Mouse (Mus musculus) cerebellum, adult 9-10 months (tissue): ENCODE measurements around the gene Vps26c.
"Not testable (repeated sequence)": the region's sequence is repeated elsewhere in the genome, so short reads cannot be mapped to it uniquely, and the experiment has no call there.

Experiments
- DNase-seq: peaks from one replicate; pipeline ENCODE4 v3.0.0; 2022

The Vps26c gene

DNA sequence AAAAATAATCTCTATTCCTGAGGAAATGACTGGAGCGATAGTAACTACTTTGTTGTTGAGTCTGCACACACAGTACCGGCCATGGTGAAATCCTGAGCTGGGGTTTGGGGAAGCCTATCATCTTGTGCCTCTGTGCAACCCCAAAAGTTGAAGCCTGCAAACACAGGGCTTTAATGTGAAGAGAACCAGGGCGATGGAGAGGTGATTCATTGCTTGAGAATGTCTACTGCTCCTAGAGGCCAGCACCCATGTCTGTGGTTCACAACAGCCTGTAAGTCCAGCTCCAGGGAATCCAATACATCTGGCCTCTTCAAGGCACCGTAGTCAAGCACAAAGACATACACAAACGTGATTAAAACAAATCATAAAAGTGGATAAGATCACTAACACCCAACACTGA lies 39.3 kb downstream of the Vps26c start:
- no peak for DNase-seq

DNA sequence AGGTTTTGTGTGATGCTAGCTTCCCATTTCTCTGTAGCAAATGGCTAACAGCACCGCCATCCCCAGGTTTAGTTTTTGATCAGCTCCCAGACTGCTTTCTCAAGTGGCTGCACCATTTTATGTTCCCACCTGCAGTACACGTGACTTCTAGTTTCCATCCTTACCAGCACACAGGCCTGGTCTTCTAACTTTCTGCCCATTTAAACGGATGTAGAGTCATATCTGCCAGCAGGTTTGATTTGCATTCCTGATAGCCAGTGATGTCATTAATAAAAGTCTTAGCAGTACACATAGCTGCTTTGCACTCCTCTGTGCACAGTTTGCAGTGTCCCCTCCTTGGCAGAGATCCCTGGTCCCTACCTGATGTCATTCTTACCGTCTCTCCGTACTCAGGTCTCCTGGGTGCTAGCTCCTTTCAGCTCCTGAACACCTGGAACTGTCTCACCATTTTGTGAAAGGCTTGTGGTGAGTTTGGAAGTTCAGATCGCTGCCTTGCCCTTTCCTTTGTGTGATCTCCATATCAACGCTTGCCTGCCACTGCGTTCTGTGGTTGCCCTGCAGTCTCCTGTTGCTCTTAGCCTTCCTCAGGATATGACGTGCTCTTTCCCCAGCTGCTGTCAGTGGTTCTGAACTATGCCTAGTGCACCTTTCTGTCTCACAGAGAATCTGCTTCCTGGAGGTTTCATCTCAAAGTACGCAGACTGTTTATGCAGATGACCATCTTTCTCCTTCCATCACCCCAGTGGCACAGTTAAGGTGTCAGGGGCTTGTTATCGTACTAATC lies 41.7 kb downstream of the Vps26c start:
- no peak for DNase-seq

DNA sequence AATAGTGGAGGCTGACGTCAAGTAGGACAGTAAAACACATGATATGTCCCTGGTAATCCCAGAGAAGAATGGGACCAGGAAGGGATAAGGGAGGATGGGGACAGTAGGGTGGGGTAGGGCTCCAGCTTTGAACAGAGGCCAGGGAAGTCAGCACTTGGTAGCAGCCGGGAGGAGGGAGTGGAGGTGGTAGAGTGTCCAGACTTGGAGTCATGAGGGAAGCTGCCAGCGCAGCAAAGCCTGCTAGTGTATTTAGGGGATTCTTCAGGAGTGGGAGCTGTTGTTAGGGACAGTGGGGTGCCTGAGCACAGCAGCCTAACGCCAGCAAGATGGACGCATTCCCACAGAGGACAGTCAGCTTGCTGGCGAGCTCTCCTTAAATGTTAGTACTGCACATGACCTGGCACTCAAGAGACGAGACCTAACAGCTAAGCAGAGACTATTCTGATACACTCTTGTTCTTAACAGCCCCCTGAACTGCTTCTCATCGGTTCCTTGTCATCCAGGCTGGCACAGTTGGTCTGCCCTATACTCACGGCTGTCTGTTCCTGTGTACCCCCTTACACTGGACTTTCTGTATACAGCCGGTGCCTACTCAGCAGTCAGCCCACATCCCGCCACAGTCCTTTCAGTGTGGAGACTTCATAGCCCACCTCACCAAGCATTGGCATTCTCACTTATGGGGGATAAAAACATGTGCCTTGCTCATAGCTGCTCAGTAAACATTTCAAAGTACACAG lies 53.4 kb downstream of the Vps26c start:
- peak; percentile 46 for DNase-seq

DNA sequence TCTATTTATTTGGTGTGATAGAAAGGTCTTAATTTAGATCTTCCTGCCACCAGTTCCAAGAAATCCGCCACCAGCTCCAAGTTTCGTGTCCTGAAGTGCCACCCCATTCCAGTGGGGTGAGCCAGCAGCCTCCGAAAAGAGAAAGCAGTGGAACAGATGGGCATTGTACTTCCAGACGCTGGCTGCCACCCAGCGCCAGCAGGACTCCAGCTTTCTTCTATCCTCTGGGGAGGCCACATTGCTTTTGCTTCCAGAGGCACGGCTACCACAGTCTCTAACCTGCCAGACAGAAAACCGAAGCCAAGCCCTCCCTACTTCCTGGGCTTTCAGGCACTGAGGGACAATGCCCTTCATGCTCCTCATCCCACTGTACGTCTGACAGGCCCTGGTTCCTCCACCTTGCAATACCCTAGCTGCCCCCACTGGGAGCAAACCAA lies 54.1 kb downstream of the Vps26c start:
- DNase-seq: peak; percentile 70

DNA sequence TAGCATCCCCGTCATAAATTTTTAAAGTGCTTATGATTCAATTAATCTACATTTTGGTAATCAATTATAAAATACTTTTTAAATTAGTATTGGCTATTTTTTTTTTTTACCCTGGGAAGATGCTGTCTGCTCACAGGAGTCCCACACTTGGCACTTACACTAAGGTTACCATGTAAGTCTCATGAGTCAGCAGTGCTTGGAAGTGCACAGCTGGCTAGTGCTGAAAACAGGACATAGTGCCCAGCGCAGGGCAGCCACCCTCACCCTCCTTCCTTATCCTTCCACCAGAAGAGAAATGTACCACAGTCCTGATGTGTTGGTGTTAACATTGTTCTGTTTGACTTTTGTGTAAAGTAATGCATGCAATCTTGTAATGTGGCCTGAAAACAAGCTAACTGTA lies 58.2 kb downstream of the Vps26c start:
- no peak for DNase-seq

DNA sequence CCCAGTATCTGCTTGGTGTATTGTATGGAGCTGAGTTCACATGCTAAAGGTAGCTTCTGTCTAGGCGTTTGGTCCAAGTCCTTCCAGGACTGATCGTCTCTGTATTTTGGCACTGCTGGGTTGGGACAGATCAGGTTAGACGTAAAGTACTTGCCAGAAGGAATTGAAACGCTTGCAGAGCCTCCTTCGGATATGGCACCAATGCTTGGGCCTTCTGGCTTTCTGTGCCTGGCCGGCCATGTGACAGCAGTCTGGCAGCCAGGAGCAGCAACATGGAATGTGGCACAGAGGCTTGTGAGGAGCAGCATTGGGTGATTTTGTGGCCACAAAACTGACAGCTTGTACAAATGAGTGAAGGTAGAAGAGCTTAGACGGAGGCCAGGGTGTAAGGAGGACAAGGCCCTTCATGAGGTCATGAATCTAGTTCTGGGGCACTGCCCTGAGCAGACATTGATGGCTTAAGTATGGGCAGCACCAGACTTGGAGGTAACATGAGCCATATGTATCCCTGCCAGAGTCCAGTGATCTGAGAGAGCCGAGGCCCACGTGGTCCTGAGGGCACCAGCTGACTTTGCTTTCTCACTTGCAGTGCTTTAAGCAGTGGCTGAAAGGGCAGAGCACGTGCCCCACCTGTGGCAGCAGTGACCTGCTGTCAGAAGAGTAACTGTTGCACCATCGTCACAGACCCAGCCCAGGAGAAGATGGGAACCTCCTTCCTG lies 59.1 kb downstream of the Vps26c start:
- no peak for DNase-seq

DNA sequence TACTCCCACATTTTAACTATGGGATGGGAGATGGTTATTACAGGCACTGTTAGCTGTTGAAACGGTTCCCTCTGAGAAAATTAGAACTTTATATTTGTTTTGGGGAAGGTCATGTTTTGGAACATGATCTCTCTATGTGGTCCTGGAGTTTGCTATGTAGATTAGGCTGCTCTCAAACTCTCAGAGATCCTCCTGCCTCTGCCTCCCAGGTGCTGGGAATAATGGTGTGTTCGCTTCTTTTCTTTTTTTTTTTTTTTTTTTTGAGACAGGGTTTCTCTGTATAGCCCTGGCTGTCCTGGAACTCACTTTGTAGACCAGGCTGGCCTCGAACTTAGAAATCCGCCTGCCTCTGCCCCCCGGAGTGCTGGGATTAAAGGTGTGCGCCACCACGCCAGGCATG lies 60.3 kb downstream of the Vps26c start:
- not testable (repeated sequence) for DNase-seq

DNA sequence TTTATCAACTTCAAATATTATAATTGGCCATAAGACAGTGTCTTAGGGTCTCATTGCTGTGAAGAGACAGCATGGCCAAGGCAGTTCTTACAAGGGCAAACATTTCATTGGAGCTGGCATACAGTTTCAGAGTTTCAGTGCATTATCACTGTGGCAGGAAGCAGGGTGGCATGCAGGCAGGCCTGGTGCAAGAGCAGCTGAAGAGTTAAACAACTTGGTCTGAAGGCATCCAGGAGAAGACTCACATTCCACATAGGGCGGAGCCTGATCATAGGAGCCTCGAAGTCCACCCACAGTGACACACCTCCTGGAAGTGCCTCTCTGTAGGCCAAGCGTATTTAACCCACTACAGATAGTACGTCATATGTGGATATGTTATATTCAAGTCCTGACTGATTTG lies 60.7 kb downstream of the Vps26c start:
- no peak for DNase-seq

DNA sequence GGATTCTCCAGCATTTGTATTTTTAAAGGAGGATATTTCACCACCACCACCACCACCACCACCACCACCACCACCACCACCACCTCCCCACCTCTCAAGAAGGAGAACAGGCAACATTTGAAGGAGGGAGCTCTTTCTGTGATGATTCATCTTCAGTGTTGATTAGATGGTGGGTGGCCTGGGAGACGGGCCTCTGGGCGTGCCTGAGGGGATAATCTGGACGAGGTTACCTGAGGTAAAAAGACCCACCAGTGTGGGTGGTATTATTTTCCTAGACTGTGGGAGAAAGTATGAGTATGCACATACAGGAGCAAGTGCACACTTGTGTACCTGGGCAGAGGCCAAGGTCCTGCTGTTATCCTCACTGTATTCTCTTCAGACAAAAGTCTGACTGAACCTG lies 62.6 kb downstream of the Vps26c start:
- no peak for DNase-seq

DNA sequence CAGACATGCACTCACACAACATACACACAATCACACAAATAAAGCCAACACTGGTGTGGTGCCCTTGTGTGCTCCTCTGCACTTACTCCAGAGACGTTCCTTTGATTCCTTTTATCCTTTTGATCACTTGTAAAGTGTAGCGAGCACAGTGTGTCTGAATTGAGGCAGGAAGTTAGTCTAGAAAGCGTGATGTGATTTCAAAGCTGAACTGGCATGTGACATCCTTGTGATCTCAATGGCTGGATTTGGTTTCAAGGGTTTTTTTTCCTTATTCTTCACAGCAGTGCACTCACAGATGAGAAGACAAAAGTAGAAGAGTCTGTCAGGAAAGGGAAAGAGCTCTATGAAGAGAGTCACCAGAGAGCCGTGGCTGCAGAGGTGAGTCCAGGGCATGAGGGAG lies 72.5 kb downstream of the Vps26c start:
- no peak for DNase-seq

DNA sequence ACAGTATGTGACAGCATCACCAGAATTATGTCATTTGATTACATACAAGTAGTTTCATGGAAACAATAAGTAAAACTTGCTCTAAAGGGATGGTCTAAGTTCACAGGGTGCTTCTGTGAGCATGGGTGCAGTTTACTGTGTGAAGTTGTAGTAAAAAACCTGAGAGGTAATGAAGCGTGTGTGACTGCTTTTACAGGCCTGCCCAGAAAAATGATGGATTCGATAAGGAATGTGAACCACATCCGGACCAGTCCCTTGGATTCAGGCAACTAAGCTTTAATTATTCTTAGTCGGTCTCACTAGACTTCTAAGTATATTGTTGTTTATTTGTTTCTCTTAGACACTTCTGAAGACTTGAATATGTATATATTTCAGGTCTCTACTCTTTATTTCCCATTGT lies 73.9 kb downstream of the Vps26c start:
- no peak for DNase-seq

DNA sequence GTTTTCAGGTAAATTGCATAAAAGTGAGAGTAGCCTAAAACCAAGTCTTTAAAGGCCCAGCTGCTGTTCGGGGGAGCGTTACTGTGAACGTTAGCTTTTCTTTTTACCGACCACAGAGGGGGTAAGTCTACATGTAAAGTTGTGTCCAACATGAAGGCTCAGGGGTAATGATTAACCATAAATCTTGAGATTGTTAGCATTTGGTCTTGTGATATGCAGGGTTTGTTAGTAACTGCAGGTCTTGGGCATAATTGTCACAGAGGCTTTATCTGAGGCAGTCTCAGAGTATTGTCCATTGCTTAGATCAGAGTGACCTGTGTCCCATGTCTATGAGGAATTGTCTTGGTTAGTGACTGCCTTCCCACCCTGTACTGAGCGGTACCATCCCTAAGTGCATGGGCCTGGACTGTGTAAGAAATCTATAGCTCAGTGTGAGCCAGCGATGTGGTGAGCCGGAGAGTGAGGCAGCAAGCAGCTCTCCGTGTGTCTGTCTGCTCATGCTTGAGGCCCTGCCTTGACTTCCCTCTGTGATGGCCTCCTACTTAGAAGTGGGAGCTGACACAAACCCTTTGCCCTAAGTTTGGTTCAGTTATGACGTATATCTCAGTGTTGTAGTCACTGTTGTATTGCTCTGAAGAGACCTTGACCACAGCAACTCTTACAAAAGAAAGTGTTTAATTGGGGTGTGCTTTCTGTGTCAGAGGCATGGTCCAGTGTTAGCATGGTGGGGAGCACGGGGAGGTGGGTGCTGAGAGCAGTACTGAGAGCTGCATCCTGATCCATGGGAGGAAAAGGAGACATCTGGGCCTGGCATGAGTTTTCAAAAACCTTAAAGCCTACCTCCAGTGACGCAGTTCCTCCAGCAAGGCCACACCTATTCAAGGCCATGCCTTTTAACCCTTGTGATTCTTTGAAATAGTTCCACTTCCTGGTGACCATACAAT lies 74.8 kb downstream of the Vps26c start:
- no peak for DNase-seq

DNA sequence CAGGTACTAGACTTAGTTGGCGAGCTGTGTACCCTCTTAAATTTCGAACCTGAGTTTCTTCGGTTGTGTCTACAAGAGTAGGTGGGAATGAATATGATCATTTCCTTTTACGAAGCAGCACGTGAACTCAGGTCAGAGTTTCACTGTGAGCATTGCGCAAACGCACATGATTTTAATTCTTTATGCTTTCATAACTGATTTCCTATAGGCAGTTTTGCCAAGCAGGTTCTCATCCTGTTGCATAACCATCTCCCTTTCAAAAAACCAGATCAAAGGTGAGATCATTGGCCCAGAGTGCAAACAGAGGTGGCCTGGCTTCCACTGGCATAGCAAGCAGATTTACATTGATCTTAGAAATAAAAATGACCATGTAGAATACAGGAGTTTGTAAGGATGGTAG lies 77.0 kb downstream of the Vps26c start:
- DNase-seq: no peak

DNA sequence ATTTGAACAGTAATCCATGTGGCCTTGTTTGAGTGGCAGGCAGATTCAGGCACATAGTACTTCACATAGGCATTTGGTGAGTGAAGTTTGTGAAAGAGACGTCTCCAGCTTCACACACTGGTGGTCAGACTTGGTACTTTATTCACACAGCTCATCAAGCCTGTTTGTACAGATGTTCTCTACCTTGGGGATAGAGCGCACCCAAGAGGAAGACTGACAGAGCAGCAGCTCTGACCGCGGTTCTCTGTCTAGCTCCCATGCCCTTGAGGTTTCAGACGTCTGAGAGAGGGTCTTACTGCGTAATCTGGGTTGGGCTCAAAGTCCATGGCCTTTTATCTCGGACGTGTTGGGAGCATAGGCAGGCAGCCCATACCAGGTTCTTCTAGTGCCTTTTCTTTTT lies 77.5 kb downstream of the Vps26c start:
- DNase-seq: no peak
